8 mouse cellular contexts compared by ENCODE assay signal in genomic region chr16:44173966-44174530, GRCm38 (mm10). TPM values are rescaled to one million over a fixed set of nuclear protein-coding genes. Genes with fewer than 3 reads are reported as not detected.
A peak's percentile ranks its signal among the peaks of the same experiment; 100 is the strongest.
DNase-seq lines count a peak whose midpoint lies in the region; ATAC-seq and TF ChIP-seq lines count a peak whose summit lies in the region.

No protein-coding gene starts in this region.

- no peaks in the 10 kb centered on the region for H3K9me3 ChIP-seq in E14TG2a.4 (ENCODE audit: low read length)
- H3K9me3 ChIP-seq in forebrain, embryonic 16.5 days (ENCODE audit: control insufficient read depth, low read length) = no peaks in the 10 kb centered on the region
- H3K9me3 ChIP-seq in liver, postnatal 0 days (ENCODE audit: low read length) = no peaks in the 10 kb centered on the region

- H3K4me3 ChIP-seq in heart, adult 2 months = peak overlapping the region; percentile 75
- H3K4me3 ChIP-seq in E14TG2a.4 (replicated peaks; ENCODE audit: low read length) = peak overlapping the region; percentile 93
- H3K4me3 ChIP-seq in forebrain, embryonic 16.5 days (replicated peaks; ENCODE audit: low read length) = peak overlapping the region; percentile 59
- peak overlapping the region; percentile 89 for H3K4me3 ChIP-seq in liver, postnatal 0 days (ENCODE audit: low read depth, low read length)

- H3K27ac ChIP-seq in heart, adult 2 months = peak overlapping the region; percentile 99
- H3K27ac ChIP-seq in forebrain, embryonic 16.5 days (ENCODE audit: low read length) = no peak overlapping the region
- H3K27ac ChIP-seq in liver, postnatal 0 days (ENCODE audit: low read depth) = peak overlapping the region; percentile 98

- 5% methylated on average over 7 of the region's 7 CpGs for WGBS in heart, adult 2 months
- WGBS in forebrain, embryonic 16.5 days = 29% methylated on average over 7 of the region's 7 CpGs
- 7% methylated on average over 7 of the region's 7 CpGs for WGBS in liver, postnatal 0 days (ENCODE audit: insufficient replicate concordance)

- no peak for TF ChIP-seq EP300 in heart, adult 2 months (IDR thresholded peaks at IDR 0.05; ENCODE audit: insufficient read depth, low read depth, low read length)
- TF ChIP-seq EP300 in liver, postnatal 0 days (IDR thresholded peaks at IDR 0.05; ENCODE audit: low read depth) = 0 out of 2 replicates have a peak, but pooled peaks have one; percentile 11

- intact Hi-C loops in heart, adult 2 months (cut with DNase I) = loop anchor here (2.0 to 5.0 kb wide), 3 partner anchors 33 to 183 kb away; no protein-coding TSS in a partner anchor
- intact Hi-C loops in heart, postnatal 36 days (cut with DNase I) = loop anchor here (2.0 kb wide), 1 partner anchor 33 kb away; no protein-coding TSS in a partner anchor

- DNase-seq in heart, adult 2 months = no peak
- no peak for DNase-seq in heart, postnatal 36 days
- no peak for DNase-seq in liver, postnatal 0 days
- no peak for DNase-seq in layer of hippocampus, postnatal 10 days (ENCODE audit: low spot score in 2 of 2)
- no peak for DNase-seq in adrenal gland, postnatal 25 days
- DNase-seq in thymus, postnatal 4 days = no peak

- H3K4me1 ChIP-seq in heart, adult 2 months (ENCODE audit: control insufficient read depth, insufficient read depth, low read length) = peaks cover 3% of the 10 kb centered on the region
- peaks cover 28% of the 10 kb centered on the region for H3K4me1 ChIP-seq in E14TG2a.4 (replicated peaks; ENCODE audit: low read depth, low read length)
- peaks cover 12% of the 10 kb centered on the region for H3K4me1 ChIP-seq in forebrain, embryonic 16.5 days (replicated peaks; ENCODE audit: control insufficient read depth, insufficient read depth, low read length)
- H3K4me1 ChIP-seq in liver, postnatal 0 days (ENCODE audit: insufficient read depth) = peaks cover 32% of the 10 kb centered on the region

- H3K79me2 ChIP-seq in heart, adult 2 months (replicated peaks; ENCODE audit: control insufficient read depth, insufficient read depth, low read length) = peaks cover 3% of the 10 kb centered on the region

- ATAC-seq in forebrain, embryonic 16.5 days = no peak
- no peak for ATAC-seq in liver, postnatal 0 days

- H3K36me3 ChIP-seq in heart, adult 2 months (ENCODE audit: control insufficient read depth, insufficient read depth, low read length) = peaks cover 6% of the 10 kb centered on the region
- H3K36me3 ChIP-seq in E14TG2a.4 (ENCODE audit: insufficient read depth, low read length) = no peaks in the 10 kb centered on the region
- H3K36me3 ChIP-seq in forebrain, embryonic 16.5 days (ENCODE audit: control insufficient read depth, insufficient read depth) = no peaks in the 10 kb centered on the region
- H3K36me3 ChIP-seq in liver, postnatal 0 days (replicated peaks; ENCODE audit: insufficient read depth, low read length) = 0 out of 2 replicates have a peak, but pooled peaks cover 3% of the 10 kb centered on the region

- TF ChIP-seq CTCF in heart, adult 2 months (IDR thresholded peaks at IDR 0.05) = no peak
- TF ChIP-seq CTCF in E14TG2a.4 (conservative IDR thresholded peaks at IDR 0.05; ENCODE audit: low read length) = no peak
- TF ChIP-seq CTCF in liver, postnatal 0 days (IDR thresholded peaks at IDR 0.05; ENCODE audit: low read depth) = no peak

- H3K27me3 ChIP-seq in heart, adult 2 months (ENCODE audit: control insufficient read depth, insufficient read depth, low read length) = no peaks in the 10 kb centered on the region
- no peaks in the 10 kb centered on the region; the same call in 1 of the 2 replicates for H3K27me3 ChIP-seq in E14TG2a.4 (ENCODE audit: insufficient read depth, low read length)
- no peaks in the 10 kb centered on the region for H3K27me3 ChIP-seq in forebrain, embryonic 16.5 days (replicated peaks; ENCODE audit: control insufficient read depth, insufficient read depth, low read length)
- no peaks in the 10 kb centered on the region for H3K27me3 ChIP-seq in liver, postnatal 0 days (ENCODE audit: insufficient read depth, low read length)

- no peak for TF ChIP-seq POLR2A in heart, adult 2 months (IDR thresholded peaks at IDR 0.05; ENCODE audit: insufficient read depth, low read depth, low read length)

- H3K9ac ChIP-seq in heart, adult 2 months (ENCODE audit: low read depth, low read length) = peak overlapping the region; percentile 96
- peak overlapping the region; percentile 92 for H3K9ac ChIP-seq in forebrain, embryonic 16.5 days (replicated peaks; ENCODE audit: low read depth, low read length)
- H3K9ac ChIP-seq in liver, postnatal 0 days (replicated peaks) = peak overlapping the region; percentile 91

- H3K4me2 ChIP-seq in forebrain, embryonic 16.5 days (ENCODE audit: low read length) = peak overlapping the region; percentile 58
- H3K4me2 ChIP-seq in liver, postnatal 0 days (ENCODE audit: low read depth, low read length) = peak overlapping the region; percentile 88

RNA-seq across cellular contexts. Expression of gene Usf3, which starts 1.0 kb away (rescaled TPM):
- 10 to 100 TPM; 16.5 to 21.2 TPM for total RNA-seq in heart, adult 2 months (2021)
- polyA plus RNA-seq in heart, adult 2 months (2012; rRNA removed) = 5.9 and 8.1 TPM in 2 replicates
- 10 to 100 TPM; 16.4 to 18.8 TPM for total RNA-seq in heart, postnatal 36 days (2021)
- 3.3 and 4.0 TPM in 2 replicates for polyA plus RNA-seq in forebrain, embryonic 16.5 days (2015; fragmentation: Nextera tagmentation; extraction: Ambion mirVana)
- polyA plus RNA-seq in liver, postnatal 0 days (2015; fragmentation: Nextera tagmentation; extraction: Ambion mirVana) = 1.2 and 1.9 TPM in 2 replicates
- total RNA-seq in layer of hippocampus, postnatal 10 days (2021) = 10 to 100 TPM; 33.2 to 35.1 TPM
- total RNA-seq in adrenal gland, postnatal 25 days (2021) = 29.2 and 32.3 TPM in 2 replicates

RNA-seq across cellular contexts. Expression of gene Naa50, which starts 34.4 kb away (rescaled TPM):
- 10 to 100 TPM; 57.6 to 62.1 TPM for total RNA-seq in heart, adult 2 months (2021)
- polyA plus RNA-seq in heart, adult 2 months (2012; rRNA removed) = 6.6 and 13.4 TPM in 2 replicates
- total RNA-seq in heart, postnatal 36 days (2021) = 10 to 100 TPM; 53.8 to 59.1 TPM
- polyA plus RNA-seq in forebrain, embryonic 16.5 days (2015; fragmentation: Nextera tagmentation; extraction: Ambion mirVana) = 80.5 and 90.1 TPM in 2 replicates
- 39.7 and 46.5 TPM in 2 replicates for polyA plus RNA-seq in liver, postnatal 0 days (2015; fragmentation: Nextera tagmentation; extraction: Ambion mirVana)
- 10 to 100 TPM; 53.4 to 54.8 TPM for total RNA-seq in layer of hippocampus, postnatal 10 days (2021)
- total RNA-seq in adrenal gland, postnatal 25 days (2021) = 79.9 and 101 TPM in 2 replicates

RNA-seq across cellular contexts. Expression of gene Atp6v1a, which starts 34.5 kb away (rescaled TPM):
- 10 to 100 TPM; 24.2 to 25.3 TPM for total RNA-seq in heart, adult 2 months (2021)
- 8.3 and 19.2 TPM in 2 replicates for polyA plus RNA-seq in heart, adult 2 months (2012; rRNA removed)
- total RNA-seq in heart, postnatal 36 days (2021) = 10 to 100 TPM; 27.5 to 27.6 TPM
- polyA plus RNA-seq in forebrain, embryonic 16.5 days (2015; fragmentation: Nextera tagmentation; extraction: Ambion mirVana) = 120 and 122 TPM in 2 replicates
- 21.1 and 22.6 TPM in 2 replicates for polyA plus RNA-seq in liver, postnatal 0 days (2015; fragmentation: Nextera tagmentation; extraction: Ambion mirVana)
- 100 to 1,000 TPM; 360 to 444 TPM for total RNA-seq in layer of hippocampus, postnatal 10 days (2021)
- total RNA-seq in adrenal gland, postnatal 25 days (2021) = 149 and 153 TPM in 2 replicates
